Mouse (Mus musculus) frontal cortex, postnatal 10 days (tissue): ENCODE results near the gene Acd.

Source experiments
- DNase-seq, 2 experiments: peaks; one replicate each; pipeline ENCODE4 v3.0.0; 2022; ENCODE audit warnings: low spot score in 2 of 2, mixed read lengths in 1 of 2

Acd gene

DNA sequence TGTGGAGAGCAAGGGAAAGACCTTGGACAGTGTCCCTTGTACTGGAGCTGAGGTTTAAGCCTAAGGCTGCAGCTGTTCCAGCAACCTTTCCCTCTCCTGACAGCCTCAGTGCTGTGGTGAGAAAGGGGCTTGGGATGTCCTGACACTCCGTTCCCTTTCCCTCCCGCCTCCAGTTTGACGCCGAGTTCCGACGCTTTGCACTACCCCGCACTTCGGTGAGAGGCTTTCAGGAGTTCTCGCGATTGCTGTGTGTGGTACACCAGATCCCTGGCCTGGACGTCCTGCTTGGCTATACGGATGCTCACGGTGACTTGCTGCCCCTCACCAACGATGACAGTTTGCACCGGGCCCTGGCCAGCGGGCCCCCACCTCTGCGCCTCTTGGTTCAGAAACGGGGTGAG lies 1.1 kb upstream of the Acd start:
- DNase-seq: no peak

DNA sequence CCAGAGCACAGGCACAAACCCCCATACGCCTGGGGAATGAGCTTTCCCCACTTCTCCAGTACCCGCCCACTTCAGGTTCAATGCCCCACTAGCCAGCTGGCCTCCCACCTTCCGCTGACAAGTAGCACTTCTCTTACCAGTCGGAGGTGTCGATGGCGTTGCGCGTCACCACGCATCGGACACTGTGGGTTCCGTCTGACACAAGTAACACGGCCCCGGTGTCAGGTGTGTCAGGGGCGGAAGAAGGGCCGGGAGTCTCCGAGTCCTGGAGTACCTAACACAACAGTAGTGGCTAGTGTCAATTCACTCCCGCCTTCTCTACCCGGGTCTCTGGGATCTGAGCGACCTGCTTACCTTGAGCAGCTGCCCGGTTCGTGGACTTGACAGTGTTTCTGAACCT lies 336 bp downstream of the Acd start:
- no peak for DNase-seq

DNA sequence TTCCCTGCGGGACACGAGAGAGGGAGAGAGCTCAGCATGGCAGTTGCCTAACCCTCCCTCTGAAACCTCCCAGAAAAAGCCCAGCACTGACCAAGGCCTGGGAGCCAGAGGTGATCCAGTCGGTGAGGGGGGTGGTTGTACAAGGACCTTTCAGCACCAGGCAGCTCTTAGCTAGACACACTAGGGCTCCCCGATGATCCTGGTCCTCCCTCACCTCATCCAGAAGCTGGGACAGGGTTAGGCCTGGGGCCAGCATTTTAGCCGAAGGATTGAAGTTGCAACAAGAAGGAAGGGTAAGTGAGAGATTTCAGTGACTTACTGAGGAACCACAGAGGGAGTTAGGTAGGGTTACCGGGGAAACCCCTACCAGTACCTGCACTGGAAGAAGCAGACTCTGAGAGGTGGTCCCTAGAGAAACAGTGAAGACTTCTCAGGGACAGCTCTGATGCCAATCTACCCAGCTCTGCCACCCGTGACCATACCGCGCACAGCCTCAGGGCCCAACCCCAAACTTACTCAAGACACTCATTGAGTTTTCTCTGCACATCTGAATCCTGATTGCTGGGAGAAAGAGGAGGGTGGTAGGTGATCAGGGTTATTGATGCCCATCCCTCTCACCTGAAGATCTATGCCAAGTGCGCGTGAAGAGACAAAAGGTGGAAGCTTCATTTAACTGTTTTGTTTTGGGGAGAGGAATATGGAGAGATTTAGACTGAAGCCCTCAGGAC lies 1.2 kb downstream of the Acd start:
- no peak for DNase-seq

DNA sequence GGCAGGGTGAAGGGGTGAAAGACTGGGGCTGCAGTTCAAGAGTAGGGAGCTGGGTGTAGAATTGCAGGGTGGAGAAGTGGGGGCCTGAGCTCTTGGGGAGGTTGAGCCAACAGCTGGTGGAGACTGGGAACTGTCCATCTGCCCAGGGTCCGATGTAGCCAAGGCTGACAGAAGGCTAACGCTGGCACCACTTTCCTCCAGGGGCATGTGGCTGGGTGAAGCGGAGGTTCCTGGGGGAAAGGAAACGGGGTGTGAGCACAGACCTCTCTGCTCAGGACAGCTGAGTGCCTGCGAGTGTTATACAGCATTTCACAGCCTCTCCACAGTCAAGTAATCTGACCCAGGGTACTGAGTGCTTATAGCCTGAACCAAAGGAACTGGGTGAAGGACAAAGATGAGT lies 2.2 kb downstream of the Acd start:
- DNase-seq: no peak

DNA sequence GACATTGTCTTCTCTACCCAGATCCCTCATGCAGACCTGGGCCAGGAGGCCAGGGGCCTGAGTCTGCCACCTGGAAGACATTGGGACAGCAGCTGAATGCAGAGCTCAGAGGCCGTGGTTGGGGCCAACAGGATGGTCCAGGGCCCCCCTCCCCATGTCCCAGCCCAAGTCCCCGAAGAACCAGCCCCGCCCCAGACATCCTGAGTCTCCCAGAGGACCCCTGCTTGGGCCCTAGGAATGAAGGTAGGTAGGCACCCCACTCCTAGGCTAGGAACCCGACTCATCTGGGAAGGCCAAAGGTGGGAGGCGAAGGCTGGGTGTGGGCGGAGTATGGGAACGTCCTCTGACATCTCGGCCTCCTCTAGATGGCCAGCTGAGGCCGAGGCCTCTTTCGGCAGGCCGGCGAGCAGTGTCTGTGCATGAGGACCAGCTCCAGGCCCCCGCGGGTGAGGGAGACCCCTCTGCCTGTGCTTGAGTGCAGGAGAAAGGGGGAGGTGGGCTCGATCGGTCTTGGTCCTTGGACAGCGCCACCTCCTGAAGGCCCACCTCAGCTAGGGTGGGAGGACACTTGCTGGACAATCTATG lies 3.6 kb downstream of the Acd start:
- no peak for DNase-seq

DNA sequence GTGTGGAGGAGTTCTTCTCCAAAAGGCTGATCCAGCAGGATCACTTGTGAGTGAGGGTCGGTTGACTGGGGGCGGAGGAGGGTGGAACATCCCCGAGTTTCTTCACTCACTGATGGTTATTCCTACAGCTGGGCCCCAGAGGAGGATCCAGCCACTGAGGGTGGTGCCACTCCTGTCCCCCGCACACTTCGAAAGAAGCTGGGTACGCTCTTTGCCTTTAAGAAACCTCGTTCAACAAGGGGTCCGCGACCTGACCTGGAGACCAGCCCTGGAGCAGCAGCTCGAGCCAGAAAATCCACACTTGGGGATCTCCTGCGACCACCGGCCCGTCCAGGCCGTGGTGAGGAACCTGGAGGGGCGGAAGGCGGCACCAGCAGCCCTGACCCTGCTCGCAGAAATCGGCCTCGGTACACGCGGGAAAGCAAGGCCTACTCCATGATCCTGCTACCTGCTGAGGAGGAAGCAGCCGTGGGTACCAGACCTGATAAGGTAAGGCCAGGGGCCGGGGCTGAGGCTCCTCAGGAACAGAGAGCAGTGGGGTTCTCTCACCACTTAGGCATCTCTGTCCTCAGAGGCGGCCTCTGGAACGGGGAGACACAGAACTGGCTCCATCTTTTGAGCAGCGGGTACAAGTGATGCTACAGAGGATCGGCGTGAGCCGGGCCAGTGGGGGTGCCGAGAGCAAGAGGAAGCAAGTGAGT lies 5.7 kb downstream of the Acd start:
- DNase-seq: no peak

DNA sequence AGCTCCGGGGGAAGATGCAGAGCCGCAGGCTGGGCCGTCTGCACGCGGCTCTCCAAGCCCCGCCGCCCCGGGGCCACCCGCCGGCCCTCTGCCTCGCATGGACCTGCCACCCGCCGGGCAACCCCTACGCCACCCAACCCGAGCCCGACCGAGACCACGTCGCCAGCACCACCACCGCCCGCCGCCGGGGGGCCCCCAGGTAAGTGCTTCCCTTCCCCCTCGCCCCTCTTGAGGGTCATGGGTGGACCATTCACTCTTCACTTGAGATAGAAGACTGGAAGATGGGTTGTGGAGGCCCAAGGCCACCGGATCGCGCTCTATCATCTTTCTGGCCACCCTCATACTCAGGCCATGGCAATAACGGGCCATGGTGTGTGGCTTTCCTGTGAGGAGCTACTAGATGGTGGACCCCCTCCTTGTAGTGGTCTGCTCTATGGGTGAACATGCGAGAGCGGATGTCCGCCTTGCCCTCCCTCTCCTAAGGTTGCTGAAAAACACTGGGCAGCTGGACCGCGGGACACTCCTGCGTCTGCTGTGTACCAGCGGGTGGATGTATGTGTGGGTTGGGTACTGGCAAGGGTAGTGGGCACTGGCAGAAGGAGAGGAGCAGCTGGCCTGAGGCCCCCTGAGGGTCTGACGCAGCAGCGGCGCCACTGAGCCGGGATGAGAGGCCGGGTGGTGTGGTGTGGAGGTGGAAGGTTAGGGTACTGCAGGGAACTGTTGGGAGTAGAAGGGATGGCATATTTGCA lies 6.7 kb downstream of the Acd start:
- DNase-seq: peak in 1 of 2 experiments; percentile 54

DNA sequence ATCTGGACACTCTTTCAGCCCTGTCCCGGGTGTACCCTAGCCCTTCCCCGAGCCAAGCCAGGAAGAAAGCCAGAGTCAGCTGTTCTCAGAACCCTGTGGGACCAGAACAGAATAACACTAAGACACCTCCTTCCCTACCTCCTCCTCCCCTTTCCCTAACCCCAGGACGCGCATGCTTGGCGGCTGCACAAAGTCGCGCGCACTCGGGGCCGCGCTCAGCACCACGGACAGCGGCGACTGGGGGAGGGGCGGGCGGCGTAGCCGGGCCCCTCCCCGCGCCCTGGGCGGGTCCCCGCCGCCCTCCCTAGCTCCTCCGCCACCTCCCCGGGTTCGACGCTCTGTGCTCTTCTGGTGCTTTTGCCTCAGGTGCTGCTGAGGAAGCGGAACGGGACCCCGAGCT lies 7.3 kb downstream of the Acd start:
- DNase-seq: peak in 1 of 2 experiments; percentile 74

DNA sequence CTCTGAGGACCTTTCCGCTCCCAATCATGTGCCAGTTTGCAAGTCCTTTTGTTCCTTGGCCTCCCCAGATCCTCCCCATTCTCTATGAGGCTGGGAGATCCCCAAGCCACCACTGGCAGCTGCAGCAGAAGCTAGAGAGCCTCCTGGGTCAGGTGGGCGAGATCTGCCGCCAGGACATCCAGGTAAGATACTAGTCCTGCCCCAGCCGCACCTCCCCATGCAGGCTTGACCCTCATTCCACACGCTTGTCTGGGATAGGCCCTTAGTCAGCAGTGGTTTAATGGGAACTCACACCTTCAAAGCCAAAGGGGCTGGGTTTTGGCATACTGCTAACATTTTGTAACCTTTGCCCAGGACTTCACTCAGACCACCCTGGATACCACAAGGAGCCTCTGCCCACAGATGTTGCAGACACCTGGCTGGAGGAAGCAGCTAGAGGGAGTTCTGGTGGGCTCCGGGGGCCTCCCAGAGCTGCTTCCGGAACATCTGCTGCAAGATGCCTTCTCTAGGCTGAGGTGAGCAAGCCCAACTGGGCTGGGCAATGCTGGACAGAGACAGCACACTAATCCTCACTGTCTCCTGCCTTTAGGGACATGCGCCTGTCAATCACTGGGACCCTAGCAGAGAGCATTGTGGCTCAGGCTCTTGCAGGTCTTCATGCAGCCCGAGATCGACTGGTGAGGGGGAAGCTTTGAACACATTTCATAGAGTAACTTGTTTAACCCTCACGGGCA lies 8.3 kb downstream of the Acd start:
- DNase-seq: no peak

DNA sequence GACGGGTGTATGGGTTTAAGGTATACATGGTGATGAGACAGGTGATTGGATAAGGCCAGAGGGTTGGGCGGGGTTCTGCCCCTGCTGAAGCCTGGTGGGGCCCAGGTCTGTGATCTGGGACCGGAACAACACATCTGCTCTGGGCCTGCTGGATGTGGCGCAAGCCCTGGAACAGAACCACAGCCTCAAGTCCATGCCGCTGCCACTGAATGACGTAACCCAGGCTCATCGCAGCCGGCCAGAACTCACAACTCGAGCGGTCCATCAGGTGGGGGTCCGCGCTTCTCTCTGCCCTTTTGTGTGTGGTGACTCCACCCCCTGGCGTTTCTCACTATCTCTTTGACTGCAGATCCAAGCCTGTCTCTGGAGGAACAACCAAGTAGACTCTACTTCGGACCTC lies 9.9 kb downstream of the Acd start:
- no peak for DNase-seq

DNA sequence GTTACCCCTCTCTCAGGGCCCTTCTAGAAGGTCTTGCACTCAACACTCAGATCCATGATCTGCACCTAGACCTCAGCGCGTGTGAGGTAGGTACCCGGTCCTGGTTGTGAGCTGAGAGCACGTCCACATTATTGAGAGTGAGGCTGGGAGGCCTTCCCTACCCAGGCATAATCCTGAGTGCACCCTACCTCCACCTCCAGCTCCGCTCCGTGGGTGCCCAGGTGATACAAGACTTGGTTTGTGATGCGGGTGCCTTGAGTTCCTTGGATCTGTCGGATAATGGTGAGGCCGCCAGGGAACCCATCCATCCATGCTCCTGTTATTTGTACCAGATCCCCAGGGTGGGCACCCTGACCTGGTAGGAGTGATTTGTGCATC lies 10.9 kb downstream of the Acd start:
- no peak for DNase-seq

DNA sequence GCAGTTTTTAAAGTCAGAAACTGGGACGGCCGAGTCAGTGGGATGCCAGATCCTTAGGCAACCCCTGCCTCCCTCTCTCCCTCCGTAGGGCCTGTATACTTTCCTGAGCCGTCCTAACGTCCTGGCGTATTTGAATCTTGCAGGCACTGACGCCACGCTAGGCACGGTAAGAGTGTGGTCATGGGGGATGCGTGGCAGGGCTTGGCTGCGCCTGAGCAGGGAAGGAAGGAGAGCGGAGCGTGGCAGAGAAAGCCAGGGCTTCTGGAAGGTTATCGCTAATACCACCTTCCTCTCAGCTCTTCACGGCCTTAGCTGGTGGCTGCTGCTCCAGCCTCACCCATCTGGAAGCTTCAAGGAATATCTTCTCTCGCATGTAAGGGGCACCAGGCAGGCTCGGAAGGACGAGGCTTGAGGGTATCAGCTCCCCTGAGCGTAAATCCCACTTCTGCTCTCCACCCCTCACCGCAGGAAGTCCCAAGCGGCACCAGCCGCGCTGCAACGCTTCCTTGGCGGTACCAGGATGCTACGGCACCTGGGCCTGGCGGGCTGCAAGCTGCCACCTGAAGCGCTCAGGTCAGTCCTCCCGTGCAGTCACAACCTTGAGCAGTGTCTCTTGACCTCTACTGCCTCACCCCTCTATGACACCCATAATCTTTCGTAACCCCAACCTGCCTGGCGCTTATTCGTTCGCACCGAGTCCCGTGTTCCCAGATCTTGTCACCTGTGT lies 11.5 kb downstream of the Acd start:
- DNase-seq: no peak

DNA sequence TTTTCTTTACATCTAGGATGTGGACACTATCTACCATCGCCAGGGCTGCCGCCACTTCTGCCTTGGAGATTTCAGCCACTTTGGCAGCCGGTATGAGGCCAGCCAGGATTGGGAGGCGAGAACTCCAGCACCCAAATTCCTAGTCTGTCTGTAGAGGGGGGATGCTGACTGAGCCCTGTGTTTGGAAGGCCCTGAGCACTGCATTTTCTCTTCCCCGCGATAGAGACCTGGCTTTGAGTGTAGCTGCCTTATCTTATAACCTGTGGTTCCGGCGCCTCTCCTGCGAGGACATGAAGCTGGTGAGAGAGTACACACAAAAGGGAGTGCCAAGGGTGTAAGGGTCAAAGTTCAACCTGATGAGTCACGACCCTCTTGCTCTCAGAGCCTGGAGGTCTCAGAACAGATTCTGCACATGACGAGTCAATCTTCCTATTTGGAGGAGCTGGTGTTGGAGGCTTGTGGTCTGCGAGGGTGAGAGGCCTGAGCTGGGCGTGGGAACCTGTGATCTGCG lies 12.6 kb downstream of the Acd start:
- no peak for DNase-seq

DNA sequence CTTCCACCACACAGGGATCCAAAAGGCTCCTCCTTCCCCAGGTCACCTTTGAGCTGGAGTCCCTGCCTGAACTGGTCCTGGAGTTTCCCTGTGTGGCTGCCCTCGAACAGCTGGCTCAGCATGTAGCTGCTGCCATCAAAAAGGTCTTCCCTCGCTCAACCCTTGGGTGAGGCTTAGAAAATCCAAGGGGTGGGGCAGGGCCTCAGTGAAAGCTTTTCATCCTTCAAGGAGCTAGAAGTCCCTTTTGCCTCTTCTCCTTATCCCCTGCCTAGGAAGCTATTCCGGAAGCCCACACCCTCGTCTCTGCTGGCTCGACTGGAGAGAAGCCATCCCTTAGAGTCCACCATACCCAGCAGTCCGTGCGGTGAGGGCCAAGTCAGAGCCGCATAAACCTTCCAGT lies 13.4 kb downstream of the Acd start:
- DNase-seq: no peak

DNA sequence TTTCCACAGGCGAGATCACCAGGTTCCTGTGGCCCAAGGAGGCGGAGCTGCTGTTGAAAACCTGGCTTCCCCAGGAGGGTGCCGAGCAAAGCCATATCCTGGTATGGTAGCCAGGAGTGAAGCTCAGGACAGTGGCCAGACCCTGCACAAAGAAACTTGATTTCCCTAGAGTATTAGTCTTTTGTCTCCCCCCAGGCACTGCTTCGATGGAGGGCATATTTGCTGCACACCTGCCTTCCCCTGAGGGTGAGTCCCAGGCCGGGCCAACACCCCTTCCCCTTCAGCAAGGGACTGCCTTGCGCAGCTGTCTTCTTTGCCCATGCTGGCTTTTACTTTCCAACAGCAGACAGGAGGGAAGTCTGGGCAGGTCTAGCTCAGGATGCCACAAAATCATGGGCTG lies 14.4 kb downstream of the Acd start:
- no peak for DNase-seq

DNA sequence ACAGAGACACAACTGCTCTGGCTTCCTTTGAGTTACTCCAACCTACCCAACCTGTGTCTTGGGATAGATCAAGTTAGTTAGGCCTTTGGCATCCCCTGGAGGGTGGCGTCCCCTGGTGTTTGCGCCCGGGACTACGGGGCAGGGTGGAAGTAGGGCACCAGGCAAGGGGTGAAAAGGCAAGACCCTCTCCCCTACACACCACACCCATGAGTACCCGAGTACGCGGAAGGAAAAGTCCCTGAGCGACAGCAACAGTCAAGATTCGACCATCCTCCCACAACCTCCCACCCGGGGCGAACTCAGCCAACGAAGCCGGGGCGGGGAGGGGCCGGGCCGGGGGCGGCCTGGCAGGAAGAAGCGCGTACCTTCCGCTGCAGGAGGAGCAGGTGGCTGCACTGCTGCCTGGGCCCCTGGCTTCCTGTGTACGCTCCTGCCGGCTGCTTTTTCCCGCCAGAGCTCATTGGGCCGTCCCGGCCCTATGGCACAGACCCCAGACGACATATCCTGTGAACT lies 15.1 kb downstream of the Acd start, which contains the start of gene Carmil2:
Carmil2 (plus strand) TSS at position 479 of the 513 bp plus-strand sequence.
- DNase-seq: no peak

DNA sequence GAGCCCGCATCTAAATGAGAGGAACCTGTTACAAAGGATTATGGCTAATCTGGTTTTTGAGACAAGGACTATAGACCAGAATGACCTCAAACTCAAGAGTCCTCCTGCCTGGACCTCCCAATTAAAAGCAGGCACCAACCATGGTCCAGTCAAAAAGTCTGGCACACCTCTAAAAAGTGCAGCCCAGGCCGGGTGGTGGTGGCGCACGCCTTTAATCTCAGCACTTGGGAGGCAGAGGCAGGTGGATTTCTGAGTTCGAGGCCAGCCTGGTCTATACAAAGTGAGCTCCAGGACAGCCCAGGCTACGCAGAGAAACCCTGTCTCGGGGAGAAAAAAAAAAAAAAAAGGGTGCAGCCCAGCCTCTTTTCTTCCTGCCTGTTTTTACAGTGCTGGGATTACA lies 15.6 kb downstream of the Acd start:
- DNase-seq: no peak

DNA sequence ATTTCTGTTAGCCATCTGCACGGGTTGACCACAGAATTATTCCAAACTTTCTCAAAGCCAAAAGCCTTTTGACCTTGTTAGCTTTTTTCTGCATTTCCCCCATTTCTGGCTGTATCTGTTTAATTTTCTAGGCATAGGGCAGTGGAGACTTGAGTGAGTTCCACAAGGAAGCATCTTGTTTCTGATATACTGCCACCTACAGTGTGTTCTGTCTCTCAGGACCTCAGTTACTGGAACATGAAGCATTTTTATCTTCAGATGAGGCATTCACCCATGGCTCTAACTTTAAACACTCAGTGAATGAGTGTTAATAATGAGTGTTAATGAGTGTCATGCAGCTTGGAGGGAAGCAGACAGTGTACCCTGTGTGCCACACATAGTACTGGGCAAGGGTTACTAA lies 23.0 kb downstream of the Acd start:
- DNase-seq: no peak

DNA sequence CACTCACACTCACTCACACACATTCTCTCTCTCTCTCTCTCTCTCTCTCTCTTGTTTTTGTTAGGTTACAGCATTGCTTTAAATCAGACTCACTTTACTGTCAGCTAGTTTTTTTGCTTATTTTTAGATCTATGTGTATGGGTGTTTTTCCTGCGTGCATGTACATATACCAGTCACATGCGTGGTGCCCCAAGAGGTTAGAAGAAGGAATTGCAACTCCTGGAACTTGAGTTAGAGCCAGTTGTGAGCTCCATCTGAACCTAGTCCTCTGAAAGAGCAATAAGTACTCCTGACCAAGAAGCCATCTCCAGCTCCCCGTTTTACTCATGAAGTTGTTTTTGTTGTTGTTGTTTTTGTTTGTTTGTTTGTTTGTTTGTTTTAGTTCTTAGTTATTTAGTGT lies 39.7 kb downstream of the Acd start:
- no peak for DNase-seq

DNA sequence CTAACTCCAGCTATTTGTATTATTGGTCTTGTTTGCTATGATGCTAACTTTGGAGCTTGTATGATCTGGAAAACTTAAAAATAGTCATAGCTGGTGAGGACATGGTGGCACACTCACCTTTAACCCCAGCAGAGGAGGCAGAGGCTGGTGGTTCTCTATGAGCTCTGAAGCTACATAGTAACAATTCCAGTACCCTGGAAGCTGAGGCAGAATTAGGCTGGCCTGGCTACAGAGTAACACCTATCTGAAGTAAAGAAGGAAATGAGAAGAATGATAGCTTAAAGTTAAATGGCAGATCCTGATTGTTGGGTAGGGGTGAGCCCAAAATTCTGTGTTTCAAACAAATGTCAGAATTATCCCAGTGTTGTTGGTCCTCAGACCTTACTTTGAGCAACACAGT lies 43.3 kb downstream of the Acd start:
- DNase-seq: no peak

DNA sequence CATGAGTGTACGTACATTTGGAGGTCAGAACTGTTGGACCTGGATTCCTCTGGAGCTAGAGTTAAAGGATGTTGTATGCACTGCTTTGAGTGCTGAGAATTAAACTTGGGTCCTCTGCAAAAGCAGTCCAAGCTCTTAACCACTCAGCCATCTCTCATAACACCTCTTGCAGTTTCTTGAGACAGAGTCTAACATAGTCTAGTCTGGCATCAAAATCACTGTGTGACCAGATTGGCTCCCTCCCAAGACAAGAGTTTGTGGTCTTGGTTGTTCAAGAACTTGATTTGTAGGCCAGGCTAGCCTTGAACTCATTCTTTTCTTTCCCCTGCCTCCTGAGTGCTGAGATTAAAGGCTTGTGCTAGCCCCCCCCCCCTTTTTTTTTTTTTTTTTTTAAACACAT lies 52.0 kb downstream of the Acd start:
- no peak for DNase-seq
